Mouse (Mus musculus) frontal cortex, postnatal 36 days (tissue): ENCODE measurements at regions not wholly inside any gene's neighbourhood (a gene's known extent, or its start where the extent isn't known, plus 50 kb on each side); places are given as distances from the start of the nearest gene placed in this dataset.

Experiments used
- DNase-seq, 2 experiments: peaks; one replicate each; pipeline ENCODE4 v3.0.0; 2022; ENCODE audit warnings: low spot score in 2 of 2

GRCm38 (mm10) chr16:69800955-69801598 is 62.5 kb downstream of the Speer2 start:
- DNase-seq, result no peak

- DNase-seq, result no peak
Measured at GRCm38 (mm10) chr16:69796299-69796698, 67.2 kb downstream of the Speer2 start.

- DNase-seq, result no peak
Measured at GRCm38 (mm10) chr16:69790671-69791070, 72.9 kb downstream of the Speer2 start.

- DNase-seq, result peak; percentile 23 to 50
Measured at GRCm38 (mm10) chr16:69770768-69771167, 92.8 kb downstream of the Speer2 start.
